Mouse (Mus musculus): Measurements from ENCODE around the gene Lgmn. TPM values are rescaled to one million over a fixed set of nuclear protein-coding genes. Genes with fewer than 3 reads are reported as not detected.

The Lgmn gene
- polyA plus RNA-seq, 1 experiment from 2014 or later = 62.5 TPM

GRCm38 (mm10) chr12:102450437-102450836 is 10.8 kb upstream of the Lgmn start:
- no peak for DNase-seq (ENCODE audit: low spot score)
- no peaks in the 10 kb centered on the region for H3K9me3 ChIP-seq
- H3K4me3 ChIP-seq = no peak overlapping the region
- no peaks in the 10 kb centered on the region for H3K36me3 ChIP-seq
- H3K4me1 ChIP-seq (replicated peaks) = no peaks in the 10 kb centered on the region
- WGBS = 73% methylated on average over 10 of the region's 10 CpGs
- H3K27ac ChIP-seq = no peak overlapping the region
- H3K27me3 ChIP-seq (ENCODE audit: insufficient read depth, poor library complexity, severe bottlenecking) = no peaks in the 10 kb centered on the region

GRCm38 (mm10) chr12:102445436-102445835 is 5.8 kb upstream of the Lgmn start:
- no peaks in the 10 kb centered on the region for H3K27me3 ChIP-seq (ENCODE audit: insufficient read depth, poor library complexity, severe bottlenecking)
- 0 out of 2 replicates have a peak, but pooled peaks cover under 1% of the 10 kb centered on the region for H3K4me1 ChIP-seq (replicated peaks)
- H3K27ac ChIP-seq = no peak overlapping the region
- no peaks in the 10 kb centered on the region for H3K9me3 ChIP-seq
- DNase-seq (ENCODE audit: low spot score) = no peak
- 75% methylated on average over 4 of the region's 4 CpGs for WGBS
- H3K36me3 ChIP-seq = no peaks in the 10 kb centered on the region
- no peak overlapping the region for H3K4me3 ChIP-seq

GRCm38 (mm10) chr12:102443676-102444075 is 4.1 kb upstream of the Lgmn start:
- Histone ChIP-seq H3K9me3 (no peaks in the 10 kb centered on the region), H3K4me1 (replicated peaks) (peaks cover 13% of the 10 kb centered on the region), H3K36me3 (no peaks in the 10 kb centered on the region), H3K27ac (no peak overlapping the region), H3K4me3 (no peak overlapping the region), H3K27me3 (ENCODE audit: insufficient read depth, poor library complexity, severe bottlenecking) (no peaks in the 10 kb centered on the region)
- 89% methylated on average over 5 of the region's 5 CpGs for WGBS
- no peak for DNase-seq (ENCODE audit: low spot score)

- peaks cover 22% of the 10 kb centered on the region for H3K4me1 ChIP-seq (replicated peaks)
- no peak for DNase-seq (ENCODE audit: low spot score)
- 92% methylated on average over 15 of the region's 15 CpGs for WGBS
- no peaks in the 10 kb centered on the region for H3K9me3 ChIP-seq
- H3K27me3 ChIP-seq (ENCODE audit: insufficient read depth, poor library complexity, severe bottlenecking) = no peaks in the 10 kb centered on the region
- H3K36me3 ChIP-seq = no peaks in the 10 kb centered on the region
- H3K4me3 ChIP-seq = no peak overlapping the region
- H3K27ac ChIP-seq = no peak overlapping the region
Measured at GRCm38 (mm10) chr12:102442639-102443038, 3.0 kb upstream of the Lgmn start.

GRCm38 (mm10) chr12:102441141-102441540 is 1.5 kb upstream of the Lgmn start:
- 82% methylated on average over 6 of the region's 6 CpGs for WGBS
- Histone ChIP-seq H3K4me1 (replicated peaks) (peaks cover 22% of the 10 kb centered on the region), H3K27ac (no peak overlapping the region)

DNA sequence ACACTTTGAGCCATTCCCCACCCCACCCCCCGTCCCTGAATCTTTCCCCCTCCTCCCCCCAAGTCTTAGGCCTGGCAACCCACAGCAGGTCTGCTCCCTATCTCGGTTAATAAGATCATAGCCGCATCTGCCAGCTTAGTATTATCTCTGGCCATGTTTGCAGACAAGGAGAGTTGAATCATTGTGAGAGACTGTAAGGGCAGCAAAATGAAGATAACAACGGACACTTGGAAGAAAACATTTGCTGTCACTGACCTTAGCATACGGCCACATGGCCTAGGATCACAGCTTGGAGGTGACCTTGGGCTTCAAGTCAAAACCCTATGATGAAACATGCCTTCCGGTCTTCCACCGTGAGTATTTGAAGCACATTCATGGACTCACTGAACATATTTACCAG is 938 bp upstream of the Lgmn start:
- Histone ChIP-seq H3K36me3 (no peaks in the 10 kb centered on the region), H3K9me3 (no peaks in the 10 kb centered on the region), H3K27ac (no peak overlapping the region), H3K4me3 (no peak overlapping the region), H3K27me3 (ENCODE audit: insufficient read depth, poor library complexity, severe bottlenecking) (no peaks in the 10 kb centered on the region), H3K4me1 (replicated peaks) (peaks cover 22% of the 10 kb centered on the region)
- no peak for DNase-seq (ENCODE audit: low spot score)
- 84% methylated on average over 7 of the region's 7 CpGs for WGBS

More at GRCm38 (mm10) chr12:102441141-102441540, 1.5 kb upstream of the Lgmn start:
- Histone ChIP-seq H3K4me3 (no peak overlapping the region), H3K36me3 (no peaks in the 10 kb centered on the region), H3K9me3 (no peaks in the 10 kb centered on the region), H3K27me3 (ENCODE audit: insufficient read depth, poor library complexity, severe bottlenecking) (no peaks in the 10 kb centered on the region)
- no peak for DNase-seq (ENCODE audit: low spot score)

DNA sequence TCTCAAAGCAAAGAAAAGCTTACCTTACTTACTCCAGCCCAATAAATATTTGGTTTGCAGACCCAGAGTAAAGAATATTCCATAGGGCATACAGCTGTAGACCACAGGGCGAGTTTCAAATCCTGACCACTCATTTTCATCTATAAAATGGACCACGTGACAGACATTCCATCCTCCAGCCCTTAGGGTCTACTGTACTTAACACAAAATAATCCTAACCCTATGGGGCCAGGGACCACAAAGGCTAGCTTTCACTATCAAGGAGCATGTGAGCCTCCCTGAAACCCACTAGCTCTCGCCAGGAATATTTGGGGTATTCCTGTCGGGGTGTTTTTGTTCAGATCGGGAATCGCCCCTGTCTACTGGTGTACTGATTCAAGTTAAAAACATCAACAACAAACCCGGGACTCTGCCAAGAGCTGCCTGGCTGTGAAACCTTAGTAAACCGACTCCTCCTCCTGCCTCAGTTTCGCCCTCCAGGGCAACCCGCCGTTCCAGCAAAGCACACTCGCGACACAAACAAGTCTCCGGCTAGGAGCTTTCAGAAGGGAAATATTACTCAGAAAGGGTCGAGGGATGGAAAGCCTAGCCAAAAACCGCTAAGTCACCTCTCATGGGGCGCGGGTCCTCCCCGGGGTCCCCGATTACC is 506 bp downstream of the Lgmn start:
- Histone ChIP-seq H3K27ac (peak overlapping the region; percentile 86), H3K4me3 (peak overlapping the region; percentile 67), H3K9me3 (no peaks in the 10 kb centered on the region), H3K4me1 (replicated peaks) (peaks cover 22% of the 10 kb centered on the region), H3K27me3 (ENCODE audit: insufficient read depth, poor library complexity, severe bottlenecking) (no peaks in the 10 kb centered on the region), H3K36me3 (no peaks in the 10 kb centered on the region)
- 3% methylated on average over 20 of the region's 20 CpGs for WGBS
- no peak for DNase-seq (ENCODE audit: low spot score)

DNA sequence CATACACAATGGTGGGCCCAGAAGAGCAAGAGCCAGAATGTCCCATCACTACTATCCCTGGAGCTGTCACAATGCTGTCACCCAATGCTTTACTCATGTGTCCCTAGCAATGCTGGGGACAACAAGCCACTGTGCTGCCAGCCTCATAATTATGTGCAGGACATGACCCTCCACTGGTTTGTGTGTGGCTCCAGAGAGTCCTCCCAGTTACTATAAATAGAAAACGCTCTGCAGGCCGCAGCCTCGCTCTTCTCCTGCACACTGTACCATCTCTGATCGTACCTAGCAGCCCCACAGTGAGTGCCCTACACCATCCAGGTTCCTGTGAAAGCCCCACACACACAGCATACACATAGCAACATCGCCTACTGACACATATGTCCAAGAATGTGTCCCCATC is 1.7 kb downstream of the Lgmn start:
- DNase-seq (ENCODE audit: low spot score) = no peak
- no peaks in the 10 kb centered on the region for H3K36me3 ChIP-seq
- WGBS = 77% methylated on average over 5 of the region's 5 CpGs
- H3K9me3 ChIP-seq = no peaks in the 10 kb centered on the region
- H3K27me3 ChIP-seq (ENCODE audit: insufficient read depth, poor library complexity, severe bottlenecking) = no peaks in the 10 kb centered on the region
- no peak overlapping the region for H3K27ac ChIP-seq
- H3K4me3 ChIP-seq = no peak overlapping the region
- H3K4me1 ChIP-seq (replicated peaks) = peaks cover 22% of the 10 kb centered on the region

DNA sequence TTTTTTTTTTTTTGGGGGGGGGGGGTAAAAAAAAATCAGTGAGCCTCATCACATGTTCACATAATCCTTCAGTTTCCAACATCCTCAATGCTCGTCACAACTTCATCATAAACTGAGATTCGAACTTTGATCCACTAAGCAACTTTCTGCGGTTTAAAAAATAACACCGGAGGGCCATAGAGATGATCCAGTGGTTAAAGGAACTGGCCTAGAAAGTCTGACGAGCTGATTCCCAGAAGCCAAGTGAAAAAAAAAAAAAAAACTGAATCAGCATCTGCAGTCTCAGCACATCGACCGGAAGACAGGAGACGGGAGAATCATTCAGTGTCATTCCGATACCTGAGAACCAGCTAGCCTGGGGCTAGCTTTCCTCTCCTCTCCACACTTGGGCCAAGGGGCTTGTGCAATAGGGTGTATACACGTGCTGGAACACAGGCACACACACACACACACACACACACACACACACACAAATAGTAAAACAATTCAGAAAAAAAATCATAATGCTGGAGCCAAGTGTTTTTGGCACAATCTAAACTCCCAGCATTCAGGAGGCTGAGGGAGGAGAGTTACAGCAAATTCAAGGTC is 2.6 kb downstream of the Lgmn start:
- WGBS = 79% methylated on average over 10 of the region's 10 CpGs

DNA sequence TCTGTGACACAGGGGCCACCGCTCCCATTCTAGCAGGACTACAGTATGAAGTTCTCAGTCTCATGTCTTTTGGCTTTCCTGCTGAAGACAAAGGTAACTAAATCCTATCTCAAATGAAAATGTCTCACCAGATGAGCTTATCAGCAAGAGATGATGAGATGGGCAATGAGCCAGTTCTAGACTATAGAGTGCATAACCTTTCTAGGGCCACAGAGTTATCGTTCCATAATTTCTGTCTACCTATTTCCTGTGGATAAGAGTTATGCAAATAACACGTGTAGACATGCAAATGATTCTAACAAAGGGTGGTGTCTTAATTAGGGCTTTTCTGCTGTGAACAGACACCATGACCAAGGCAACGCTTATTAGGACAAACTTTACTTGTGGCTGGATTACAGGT is 5.5 kb downstream of the Lgmn start:
- no peak overlapping the region for H3K27ac ChIP-seq
- DNase-seq (ENCODE audit: low spot score) = no peak
- H3K4me3 ChIP-seq = no peak overlapping the region
- H3K9me3 ChIP-seq = no peaks in the 10 kb centered on the region
- H3K36me3 ChIP-seq = no peaks in the 10 kb centered on the region
- peaks cover 13% of the 10 kb centered on the region for H3K4me1 ChIP-seq (replicated peaks)
- H3K27me3 ChIP-seq (ENCODE audit: insufficient read depth, poor library complexity, severe bottlenecking) = no peaks in the 10 kb centered on the region
- 86% methylated on average over 4 of the region's 4 CpGs for WGBS

More for the DNA sequence above, 2.6 kb downstream of the Lgmn start:
- Histone ChIP-seq H3K36me3 (no peaks in the 10 kb centered on the region), H3K4me1 (replicated peaks) (peaks cover 22% of the 10 kb centered on the region), H3K9me3 (no peaks in the 10 kb centered on the region), H3K27me3 (ENCODE audit: insufficient read depth, poor library complexity, severe bottlenecking) (no peaks in the 10 kb centered on the region), H3K27ac (no peak overlapping the region), H3K4me3 (no peak overlapping the region)
- no peak for DNase-seq (ENCODE audit: low spot score)

- 87% methylated on average over 12 of the region's 12 CpGs for WGBS
- Histone ChIP-seq H3K9me3 (no peaks in the 10 kb centered on the region), H3K36me3 (no peaks in the 10 kb centered on the region), H3K27ac (no peak overlapping the region), H3K4me1 (replicated peaks) (no peaks in the 10 kb centered on the region), H3K4me3 (no peak overlapping the region), H3K27me3 (ENCODE audit: insufficient read depth, poor library complexity, severe bottlenecking) (no peaks in the 10 kb centered on the region)
- no peak for DNase-seq (ENCODE audit: low spot score)
Measured at GRCm38 (mm10) chr12:102432238-102432637, 7.4 kb downstream of the Lgmn start.

- H3K27ac ChIP-seq = no peak overlapping the region
- H3K9me3 ChIP-seq = peaks cover 3% of the 10 kb centered on the region; the same call in 1 of the 2 replicates
- DNase-seq (ENCODE audit: low spot score) = no peak
- peaks cover 8% of the 10 kb centered on the region for H3K36me3 ChIP-seq
- 93% methylated on average over 4 of the region's 4 CpGs for WGBS
- H3K4me1 ChIP-seq (replicated peaks) = no peaks in the 10 kb centered on the region
- no peaks in the 10 kb centered on the region for H3K27me3 ChIP-seq (ENCODE audit: insufficient read depth, poor library complexity, severe bottlenecking)
- H3K4me3 ChIP-seq = no peak overlapping the region
Measured at GRCm38 (mm10) chr12:102430228-102430627, 9.4 kb downstream of the Lgmn start.

- H3K9me3 ChIP-seq = peaks cover 3% of the 10 kb centered on the region; the same call in 1 of the 2 replicates
- no peak overlapping the region for H3K27ac ChIP-seq
- no peak for DNase-seq (ENCODE audit: low spot score)
- peaks cover 8% of the 10 kb centered on the region for H3K36me3 ChIP-seq
- no peaks in the 10 kb centered on the region for H3K4me1 ChIP-seq (replicated peaks)
- H3K4me3 ChIP-seq = no peak overlapping the region
- H3K27me3 ChIP-seq (ENCODE audit: insufficient read depth, poor library complexity, severe bottlenecking) = no peaks in the 10 kb centered on the region
- WGBS = 90% methylated on average over 5 of the region's 5 CpGs
Measured at GRCm38 (mm10) chr12:102429656-102430055, 10.0 kb downstream of the Lgmn start.
